ENCODE assay signal across 25 mouse cellular contexts in genomic region chr7:64708176-64708575, GRCm38 (mm10).
DNase-seq lines count a peak whose midpoint lies in the region; ATAC-seq and TF ChIP-seq lines count a peak whose summit lies in the region.
"Had no signal": no experiment of that assay in that cellular context is flagged by ENCODE, and none has a peak within 500 bp of the region (broad histone marks: within the 10 kb centered on the region; RNA-seq: fewer than 3 reads in every experiment).

No protein-coding gene starts in this region.

- DNase-seq in layer of hippocampus, adult 2 months (ENCODE audit: low spot score in 2 of 2), result no peak
- no peak for DNase-seq in layer of hippocampus, adult 8-10 months (ENCODE audit: low spot score in 2 of 2)
- no peak for DNase-seq in midbrain, postnatal 0 days (ENCODE audit: low spot score)
- no peak for DNase-seq in midbrain, embryonic 14.5 days
- DNase-seq in brain, embryonic 14.5 days (ENCODE audit: low read depth), result peak; percentile 47
- DNase-seq in retina, postnatal 7 days (ENCODE audit: low read depth, low spot score), result peak; percentile 43
- no peak for DNase-seq in cerebellum, postnatal 10 days
- DNase-seq: adrenal gland, adult 8-10 months; adrenal gland, postnatal 14 days; adrenal gland, postnatal 36 days; B cell, adult 2 months; cerebellum, adult 11 months; cerebellum, adult 18-20 months; cerebellum, adult 9-10 months; cerebellum, postnatal 14 days; cerebellum, postnatal 36 days; forebrain, postnatal 0 days had no signal

- WGBS in midbrain, postnatal 0 days, result 47% methylated on average over 4 of the region's 4 CpGs
- WGBS in midbrain, embryonic 14.5 days, result 53% methylated on average over 4 of the region's 4 CpGs

- no peak for TF ChIP-seq POLR2A in brain, embryonic 14.5 days (IDR thresholded peaks at IDR 0.05; ENCODE audit: borderline replicate concordance, extremely low read depth, insufficient read depth, insufficient read length, poor library complexity, severe bottlenecking)

- no peaks in the 10 kb centered on the region for H3K36me3 ChIP-seq in midbrain, postnatal 0 days (ENCODE audit: insufficient read depth, low read length)
- no peaks in the 10 kb centered on the region for H3K36me3 ChIP-seq in midbrain, embryonic 14.5 days (ENCODE audit: control insufficient read depth, insufficient read depth, low read length)
- H3K36me3 ChIP-seq: embryonic facial prominence, embryonic 10.5 days; embryonic facial prominence, embryonic 12.5 days; forebrain, embryonic 15.5 days; G1E had no signal

- no peak for ATAC-seq in midbrain, postnatal 0 days (ENCODE audit: low FRiP score)
- no peak for ATAC-seq in midbrain, embryonic 14.5 days (ENCODE audit: low FRiP score, low TSS enrichment)
- ATAC-seq: activated CD4-positive, CD25-positive, alpha-beta regulatory T cell, adult 4 months; CD4-positive, CD25-positive, alpha-beta regulatory T cell, adult 4 months; forebrain, embryonic 13.5 days; forebrain, embryonic 15.5 days; forebrain, postnatal 0 days; Patski had no signal

- no peak overlapping the region for H3K4me3 ChIP-seq in layer of hippocampus, adult 2 months
- H3K4me3 ChIP-seq in midbrain, postnatal 0 days (ENCODE audit: low read depth, low read length), result no peak overlapping the region
- no peak overlapping the region for H3K4me3 ChIP-seq in midbrain, embryonic 14.5 days (replicated peaks; ENCODE audit: low read depth, low read length)
- H3K4me3 ChIP-seq: embryonic facial prominence, embryonic 10.5 days; embryonic facial prominence, embryonic 12.5 days; forebrain, embryonic 13.5 days; forebrain, embryonic 15.5 days had no signal

- H3K27ac ChIP-seq in layer of hippocampus, adult 2 months, result peak overlapping the region; percentile 79; the same call in 1 of the 2 replicates
- no peak overlapping the region for H3K27ac ChIP-seq in midbrain, postnatal 0 days (ENCODE audit: low read depth, low read length)
- no peak overlapping the region for H3K27ac ChIP-seq in midbrain, embryonic 14.5 days (replicated peaks; ENCODE audit: low read depth, low read length)
- H3K27ac ChIP-seq: embryonic facial prominence, embryonic 10.5 days; embryonic facial prominence, embryonic 12.5 days; forebrain, embryonic 13.5 days; forebrain, embryonic 15.5 days had no signal

- H3K9ac ChIP-seq in midbrain, postnatal 0 days (replicated peaks; ENCODE audit: low read length, poor library complexity, severe bottlenecking), result 0 out of 2 replicates have a peak overlapping the region, but pooled peaks have one; percentile 8
- H3K9ac ChIP-seq in midbrain, embryonic 14.5 days (replicated peaks; ENCODE audit: low read length), result no peak overlapping the region
- H3K9ac ChIP-seq: embryonic facial prominence, embryonic 12.5 days; forebrain, embryonic 13.5 days; forebrain, embryonic 15.5 days; forebrain, postnatal 0 days had no signal

- TF ChIP-seq CTCF in layer of hippocampus, adult 2 months (conservative IDR thresholded peaks at IDR 0.05), result no peak
- TF ChIP-seq CTCF in midbrain, postnatal 0 days (IDR thresholded peaks at IDR 0.05), result no peak
- no peak for TF ChIP-seq CTCF in brain, embryonic 14.5 days (IDR thresholded peaks at IDR 0.05; ENCODE audit: borderline replicate concordance, extremely low read depth, insufficient read depth, insufficient read length)

- H3K4me2 ChIP-seq in midbrain, postnatal 0 days (ENCODE audit: low read depth, low read length, poor library complexity, severe bottlenecking), result no peak overlapping the region
- H3K4me2 ChIP-seq in midbrain, embryonic 14.5 days (ENCODE audit: low read length), result no peak overlapping the region
- H3K4me2 ChIP-seq: embryonic facial prominence, embryonic 12.5 days; forebrain, embryonic 13.5 days; forebrain, embryonic 15.5 days had no signal

- H3K9me3 ChIP-seq in midbrain, postnatal 0 days (ENCODE audit: low read length), result no peaks in the 10 kb centered on the region
- H3K9me3 ChIP-seq in midbrain, embryonic 14.5 days (ENCODE audit: control insufficient read depth, low read length), result no peaks in the 10 kb centered on the region
- H3K9me3 ChIP-seq: embryonic facial prominence, embryonic 10.5 days; embryonic facial prominence, embryonic 12.5 days; forebrain, embryonic 13.5 days; forebrain, embryonic 15.5 days had no signal

- H3K27me3 ChIP-seq in midbrain, postnatal 0 days (ENCODE audit: insufficient read depth, low read length), result no peaks in the 10 kb centered on the region
- H3K27me3 ChIP-seq in midbrain, embryonic 14.5 days (ENCODE audit: control insufficient read depth, insufficient read depth, low read length), result no peaks in the 10 kb centered on the region
- H3K27me3 ChIP-seq: embryonic facial prominence, embryonic 12.5 days; forebrain, embryonic 13.5 days; forebrain, embryonic 15.5 days; Patski had no signal

- H3K4me1 ChIP-seq in midbrain, postnatal 0 days (ENCODE audit: insufficient read depth, low read length), result 0 out of 2 replicates have a peak, but pooled peaks cover 4% of the 10 kb centered on the region
- 0 out of 2 replicates have a peak, but pooled peaks cover 3% of the 10 kb centered on the region for H3K4me1 ChIP-seq in midbrain, embryonic 14.5 days (ENCODE audit: control insufficient read depth, insufficient read depth, low read length)
- H3K4me1 ChIP-seq: embryonic facial prominence, embryonic 10.5 days; embryonic facial prominence, embryonic 12.5 days; forebrain, embryonic 13.5 days; forebrain, embryonic 15.5 days had no signal

Comparison
In these comparisons a context has a peak if more than half of its experiments do, and no peak if none do; other contexts are left out.
1. DNase-seq: peak in brain, embryonic 14.5 days (single experiment) and retina, postnatal 7 days (single experiment); none in layer of hippocampus, adult 2 months (0 of 2), layer of hippocampus, adult 8-10 months (0 of 2), midbrain, postnatal 0 days (single experiment), midbrain, embryonic 14.5 days (single experiment) and cerebellum, postnatal 10 days (0 of 2).